Mouse (Mus musculus) G1E (cell line): ENCODE data around the gene Poldip2. TPM values are rescaled to one million over a fixed set of nuclear protein-coding genes. Genes with fewer than 3 reads are reported as not detected.

ENCODE experiments used
- ATAC-seq: 2 replicates; pipeline ENCODE4 v1.8.0; 2016; ENCODE audit warnings: mild to moderate bottlenecking; ENCODE audit not compliant: insufficient number of reproducible peaks, poor library complexity, low FRiP score, severe bottlenecking; ENCODE audit errors: extremely low read depth
- DNase-seq: peaks from one replicate; pipeline ENCODE4 v3.0.0; 2012; ENCODE audit warnings: low spot score
- H3K27me3 ChIP-seq: 2 replicates; pipeline ENCODE4 v1.6.1; 2012; ENCODE audit warnings: mild to moderate bottlenecking, low read length, inconsistent platforms; ENCODE audit not compliant: insufficient read depth
- H3K36me3 ChIP-seq: replicated peaks from 2 replicates; pipeline ENCODE3; 2012; ENCODE audit warnings: mild to moderate bottlenecking, inconsistent platforms
- H3K4me1 ChIP-seq: 2 replicates; pipeline ENCODE4 v1.6.1; 2012; ENCODE audit warnings: low read depth, low read length, inconsistent platforms, mixed read lengths; ENCODE audit not compliant: insufficient read depth
- H3K4me3 ChIP-seq: 2 replicates; pipeline ENCODE4 v1.5.1; 2012; ENCODE audit warnings: low read depth, mild to moderate bottlenecking, inconsistent platforms, low read length, moderate library complexity, mixed read lengths
- H3K9me3 ChIP-seq: replicated peaks from 2 replicates; pipeline ENCODE4 v1.6.1; 2012; ENCODE audit warnings: inconsistent platforms
- CTCF ChIP-seq: IDR thresholded peaks from 2 replicates; pipeline ENCODE4 v1.5.1; 2012; ENCODE audit warnings: low read depth, low read length, inconsistent platforms, mixed read lengths
- GATA1 ChIP-seq: IDR thresholded peaks from 2 replicates; pipeline ENCODE4 v1.6.1; 2012; ENCODE audit warnings: borderline replicate concordance, low read length, inconsistent platforms, mixed read lengths
- GATA2 ChIP-seq: IDR thresholded peaks from 2 replicates; pipeline ENCODE4 v1.6.1; 2012; ENCODE audit warnings: low read depth, low read length, inconsistent platforms, borderline replicate concordance
- POLR2AphosphoS5 ChIP-seq: IDR thresholded peaks from 2 replicates; pipeline ENCODE4 v1.6.1; 2012; ENCODE audit warnings: low read depth, low read length, inconsistent platforms; ENCODE audit not compliant: insufficient replicate concordance
- TAL1 ChIP-seq: conservative IDR thresholded peaks from 2 replicates; pipeline ENCODE4 v1.6.1; 2012; ENCODE audit warnings: low read depth, low read length, inconsistent platforms, mixed read lengths
- polyA plus RNA-seq: library from polyadenylated mRNA; stranded (reverse); fragments of >175 nt; gene quantifications from 2 replicates; pipeline ENCODE4 v1.2.3, GENCODE M21; 2012
- total RNA-seq, 2 experiments: library from RNA; stranded (forward) in 1 of 2; stranded (reverse) in 1 of 2; fragments of 200-1000 nt in 1 of 2; fragments of >200 nt in 1 of 2; fragmentation: Nextera tagmentation in 1 of 2; gene quantifications; 2 replicates each; pipeline ENCODE4 v1.2.3; 2014 to 2017

Gene Poldip2
- total and polyA plus RNA-seq, 3 experiments: 62.0 to 72.5 (median 66.1) TPM

DNA sequence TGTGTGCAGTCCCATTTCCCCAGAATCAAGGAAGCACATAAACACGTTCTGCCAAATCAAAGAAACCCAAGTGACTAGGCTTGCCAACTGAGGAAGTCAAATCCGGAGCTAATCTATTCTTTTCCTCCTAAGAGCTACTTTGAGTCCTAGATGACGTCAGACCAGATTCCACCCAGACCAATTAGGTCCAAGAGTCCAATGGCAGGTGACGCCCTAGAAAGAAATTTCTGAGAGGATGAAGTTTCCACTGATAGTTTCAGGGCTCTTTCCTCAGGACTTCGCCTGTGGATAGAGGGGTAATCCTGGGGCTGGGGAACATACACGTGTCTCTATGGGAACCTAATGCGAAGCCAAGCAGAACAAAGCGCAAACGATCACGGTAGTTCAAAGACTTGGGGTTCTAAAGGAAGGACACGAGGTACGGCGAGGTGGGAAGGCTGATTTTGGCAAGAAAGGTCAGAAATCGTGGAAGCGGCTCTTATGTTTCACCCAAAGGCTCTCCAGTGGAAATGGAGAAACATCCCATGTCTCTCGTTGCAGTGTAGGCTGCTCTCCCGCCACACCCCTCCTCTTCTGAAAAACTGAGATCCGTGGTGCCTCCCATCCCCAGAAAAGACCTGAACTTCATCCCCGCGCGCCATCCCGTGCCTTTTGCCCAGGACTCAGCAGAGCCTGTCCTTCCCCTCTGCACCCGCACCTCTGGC is 23.5 kb downstream of the Poldip2 start:
- ATAC-seq (no peak), DNase-seq (peak; percentile 30)
- H3K27me3 ChIP-seq: no peaks in the 10 kb centered on the region
- TF ChIP-seq TAL1: no peak
- no peak for TF ChIP-seq CTCF
- TF ChIP-seq GATA2: no peak
- no peak for TF ChIP-seq POLR2AphosphoS5
- no peak for TF ChIP-seq GATA1
- H3K9me3 ChIP-seq: no peaks in the 10 kb centered on the region
- H3K36me3 ChIP-seq: peaks cover 35% of the 10 kb centered on the region
- H3K4me3 ChIP-seq: peak overlapping the region; percentile 94
- H3K4me1 ChIP-seq: peaks cover 51% of the 10 kb centered on the region

DNA sequence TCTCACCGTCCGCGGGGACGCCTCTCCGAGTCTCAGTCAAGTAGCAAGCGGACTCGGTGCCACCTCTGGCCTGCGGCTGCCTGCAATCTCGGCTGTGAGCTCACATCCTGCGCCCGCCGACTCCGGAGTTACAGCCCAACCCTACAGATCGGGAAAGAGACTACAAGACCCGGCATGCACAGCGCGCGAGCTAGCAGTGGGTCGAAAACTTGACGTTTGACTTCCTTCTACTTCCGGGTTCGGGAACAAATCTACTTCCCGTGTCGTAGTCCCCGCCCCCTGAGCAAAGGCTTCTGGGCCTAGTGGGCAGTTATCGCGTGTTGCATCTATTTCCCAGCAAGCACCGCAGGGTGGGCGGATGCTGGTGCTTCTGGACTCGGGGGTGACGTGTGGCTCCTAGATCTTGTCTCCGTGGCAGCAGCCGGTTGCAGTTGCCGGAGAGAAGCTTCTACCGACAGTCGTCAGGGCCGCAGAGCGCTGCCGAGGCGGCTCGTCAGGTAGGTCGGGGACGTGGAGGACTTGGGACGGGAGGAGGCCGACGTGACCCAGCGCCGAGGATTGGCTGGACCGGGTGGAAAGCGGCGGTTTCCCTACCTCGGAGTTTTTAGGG is 24.2 kb downstream of the Poldip2 start, which contains the start of the genes Tnfaip1 and Ift20:
Gene Tnfaip1, minus strand, starts transcription at position 253 of the 610 bp plus-strand sequence.
Gene Ift20, plus strand, starts transcription at position 282 of the 610 bp plus-strand sequence.
- peak within 1 kb of the TSS; percentile 94 for H3K4me3 ChIP-seq
- no peak for TF ChIP-seq GATA1
- TF ChIP-seq GATA2: peak; percentile 38; the same call in 1 of the 2 replicates
- no peaks in the 10 kb centered on the region for H3K9me3 ChIP-seq
- ATAC-seq: peak; percentile 91
- peaks cover 54% of the 10 kb centered on the region for H3K4me1 ChIP-seq
- peaks cover 35% of the 10 kb centered on the region for H3K36me3 ChIP-seq
- peak; percentile 84 for DNase-seq
- H3K27me3 ChIP-seq: no peaks in the 10 kb centered on the region

DNA sequence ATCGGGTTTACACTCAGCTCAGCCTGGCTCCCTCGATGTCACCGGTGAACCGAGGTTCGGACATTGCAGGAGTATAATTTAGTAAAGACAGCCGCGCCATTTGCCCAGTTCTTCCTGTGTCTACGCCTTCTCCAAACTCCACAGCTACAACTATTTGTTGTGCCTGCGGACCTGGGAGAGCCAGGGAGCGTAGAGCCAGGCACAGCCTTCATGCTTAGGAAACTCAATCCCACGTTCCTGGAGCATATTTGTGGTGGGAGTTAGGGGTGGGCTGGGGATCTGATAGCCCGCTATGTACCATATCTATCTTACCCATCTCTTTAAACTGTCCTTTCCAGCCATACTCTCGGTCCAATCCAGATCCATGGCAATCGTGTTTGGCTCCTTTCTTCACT is 24.7 kb downstream of the Poldip2 start:
- no peak for TF ChIP-seq CTCF
- TF ChIP-seq GATA1: no peak
- no peak for TF ChIP-seq GATA2
- TF ChIP-seq TAL1: no peak
- no peak for TF ChIP-seq POLR2AphosphoS5
- Histone ChIP-seq H3K4me3 (peak overlapping the region; percentile 94), H3K36me3 (peaks cover 37% of the 10 kb centered on the region), H3K4me1 (peaks cover 54% of the 10 kb centered on the region), H3K27me3 (no peaks in the 10 kb centered on the region), H3K9me3 (no peaks in the 10 kb centered on the region)
- ATAC-seq (no peak), DNase-seq (no peak)

DNA sequence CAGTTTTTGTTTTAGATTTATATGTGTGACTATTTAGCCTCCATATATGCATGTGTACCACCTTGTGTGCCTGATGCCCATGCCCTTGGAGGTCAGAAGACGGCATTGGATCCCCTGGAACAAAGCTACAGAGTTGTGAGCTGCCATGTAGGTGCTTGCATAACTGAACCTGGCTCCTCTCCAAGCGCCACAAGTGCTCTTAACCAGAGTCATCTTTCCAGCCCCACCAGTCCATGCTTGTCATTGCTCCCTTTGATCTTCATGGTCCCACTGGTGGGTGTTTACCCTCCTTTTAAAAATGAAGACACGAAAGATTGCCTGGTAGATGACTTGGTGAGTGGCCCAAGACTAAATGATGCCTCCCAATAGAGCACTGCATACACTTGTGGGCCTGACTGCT is 28.4 kb downstream of the Poldip2 start:
- H3K9me3 ChIP-seq: no peaks in the 10 kb centered on the region
- DNase-seq (no peak), ATAC-seq (no peak)
- H3K4me1 ChIP-seq: peaks cover 58% of the 10 kb centered on the region
- H3K36me3 ChIP-seq: peaks cover 66% of the 10 kb centered on the region
- TF ChIP-seq GATA1 (no peak), GATA2 (no peak), TAL1 (no peak), CTCF (no peak), POLR2AphosphoS5 (no peak)
- H3K27me3 ChIP-seq: no peaks in the 10 kb centered on the region
- no peak overlapping the region for H3K4me3 ChIP-seq

DNA sequence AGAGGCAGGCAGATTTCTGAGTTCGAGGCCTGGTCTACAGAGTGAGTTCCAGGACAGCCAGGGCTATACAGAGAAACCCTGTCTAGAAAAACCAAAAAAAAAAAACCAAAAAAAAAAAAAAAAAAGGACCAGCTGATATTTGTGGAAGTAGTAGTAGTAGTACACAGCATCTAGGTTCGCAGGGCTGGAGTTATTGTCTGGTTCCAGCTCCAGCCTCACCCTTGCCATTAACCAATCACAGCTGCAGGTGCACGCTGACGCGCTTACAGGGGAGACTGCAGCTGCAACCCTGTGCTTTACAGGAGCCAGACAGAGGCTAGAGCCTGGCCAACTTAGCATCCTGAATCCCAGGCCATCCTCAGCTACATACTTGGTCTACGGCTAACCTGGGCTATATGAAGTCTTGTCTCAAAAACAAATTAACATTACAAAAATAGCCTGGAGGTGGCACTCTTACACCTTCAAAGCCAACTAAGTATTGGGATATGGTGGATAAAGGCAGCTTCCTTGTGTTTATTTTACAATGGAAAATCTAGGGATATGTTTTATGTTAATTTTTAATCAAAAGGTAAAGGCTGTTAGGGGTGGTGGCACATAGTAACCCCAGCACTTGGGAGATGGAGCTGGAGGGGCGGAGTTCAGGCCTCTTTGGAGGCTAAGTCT is 32.6 kb downstream of the Poldip2 start:
- peaks cover 79% of the 10 kb centered on the region for H3K36me3 ChIP-seq

DNA sequence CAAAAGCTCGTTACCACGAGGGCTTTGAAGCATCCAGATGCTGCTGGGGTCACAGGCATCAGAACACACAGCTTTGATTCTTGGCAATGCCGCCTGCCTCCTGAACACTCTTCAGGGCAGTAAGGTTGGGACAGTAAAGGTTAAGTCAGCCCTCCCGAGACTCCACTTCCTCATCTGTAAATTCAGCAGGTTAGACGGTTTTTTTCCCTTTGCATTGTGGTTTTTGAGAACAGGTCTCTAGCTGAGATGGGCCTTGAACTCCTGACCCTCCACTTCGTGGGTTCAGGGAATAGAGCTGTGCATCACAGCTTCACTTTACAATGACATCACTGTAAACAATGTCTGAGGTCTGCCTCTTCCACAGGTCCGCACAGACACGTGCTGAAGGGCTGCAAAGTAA is 33.2 kb downstream of the Poldip2 start:
- Histone ChIP-seq H3K9me3 (no peaks in the 10 kb centered on the region), H3K4me3 (peak overlapping the region; percentile 28; the same call in 1 of the 2 replicates), H3K36me3 (peaks cover 73% of the 10 kb centered on the region), H3K27me3 (no peaks in the 10 kb centered on the region), H3K4me1 (peaks cover 55% of the 10 kb centered on the region)
- DNase-seq (no peak), ATAC-seq (no peak)
- TF ChIP-seq POLR2AphosphoS5: no peak

More for the DNA sequence above, 32.6 kb downstream of the Poldip2 start:
- TF ChIP-seq GATA1 (no peak), TAL1 (no peak), CTCF (no peak), GATA2 (no peak), POLR2AphosphoS5 (no peak)
- DNase-seq (no peak), ATAC-seq (no peak)
- H3K27me3 ChIP-seq: no peaks in the 10 kb centered on the region
- H3K9me3 ChIP-seq: no peaks in the 10 kb centered on the region
- peaks cover 58% of the 10 kb centered on the region for H3K4me1 ChIP-seq
- no peak overlapping the region for H3K4me3 ChIP-seq
